Mouse (Mus musculus) MEL (cell line): ENCODE data around the gene Vwa8. TPM values are rescaled to one million over a fixed set of nuclear protein-coding genes. Genes with fewer than 3 reads are reported as not detected.
A peak's percentile ranks its signal among the peaks of the same experiment; 100 is the strongest.

ENCODE experiments used
- DNase-seq: peaks from one replicate; pipeline ENCODE4 v3.0.0; 2011; ENCODE audit warnings: low read depth, low spot score
- H3K27ac ChIP-seq: 2 replicates; pipeline ENCODE4 v1.5.1; 2012; ENCODE audit warnings: low read depth, mild to moderate bottlenecking, control low read depth, low read length, moderate library complexity; ENCODE audit not compliant: control insufficient read depth
- H3K27me3 ChIP-seq, 2 experiments: fragments of 150-350 bp in 1 of 2; sonication (generic) in 1 of 2; 2 replicates each; pipeline ENCODE4 v1.6.1; 2012; ENCODE audit warnings: low read length in 2 of 2, mild to moderate bottlenecking in 2 of 2, improper control_type of control experiment in 1 of 2, moderate library complexity in 1 of 2; ENCODE audit not compliant: insufficient read depth in 2 of 2, control insufficient read depth in 1 of 2
- H3K36me3 ChIP-seq, 2 experiments: 2 replicates each; pipeline ENCODE4 v1.6.1; 2012 to 2014; ENCODE audit warnings: low read length in 2 of 2, improper control_type of control experiment in 1 of 2, inconsistent platforms in 1 of 2, mild to moderate bottlenecking in 1 of 2; ENCODE audit not compliant: insufficient read depth in 2 of 2, control insufficient read depth in 1 of 2
- H3K4me1 ChIP-seq, 2 experiments: fragments of 150-350 bp in 1 of 2; sonication (generic) in 1 of 2; 2 replicates each; pipeline ENCODE4 v1.6.1; 2012; ENCODE audit warnings: low read length in 2 of 2, improper control_type of control experiment in 1 of 2, mild to moderate bottlenecking in 1 of 2; ENCODE audit not compliant: insufficient read depth in 2 of 2, control insufficient read depth in 1 of 2
- H3K4me3 ChIP-seq, 2 experiments: fragments of 150-350 bp in 1 of 2; sonication (generic) in 1 of 2; 2 replicates each; pipeline ENCODE4 v1.5.1; 2012; ENCODE audit warnings: low read depth in 2 of 2, low read length in 2 of 2, mild to moderate bottlenecking in 2 of 2, moderate library complexity in 2 of 2, control low read depth in 1 of 2, improper control_type of control experiment in 1 of 2; ENCODE audit not compliant: control insufficient read depth in 1 of 2, insufficient read depth in 1 of 2
- H3K79me2 ChIP-seq: 2 replicates; pipeline ENCODE4 v1.6.1; 2012; ENCODE audit warnings: mild to moderate bottlenecking, low read length, moderate library complexity; ENCODE audit not compliant: control insufficient read depth, poor library complexity, insufficient read depth
- H3K9ac ChIP-seq: 2 replicates; pipeline ENCODE4 v1.6.1; 2012; ENCODE audit warnings: low read depth, mild to moderate bottlenecking, control low read depth, low read length, moderate library complexity; ENCODE audit not compliant: control insufficient read depth, poor library complexity, severe bottlenecking
- H3K9me3 ChIP-seq: fragments of 150-350 bp; sonication (generic); replicated peaks from 2 replicates; pipeline ENCODE4 v1.6.1; 2012; ENCODE audit warnings: mild to moderate bottlenecking, low read length, improper control_type of control experiment, moderate library complexity; ENCODE audit not compliant: insufficient read depth
- E2F4 ChIP-seq: IDR thresholded peaks from 2 replicates; pipeline ENCODE4 v1.6.1; 2011; ENCODE audit warnings: low read depth, low read length, improper control_type of control experiment, borderline replicate concordance
- EP300 ChIP-seq, 2 experiments: IDR thresholded peaks; 2 replicates each; pipeline ENCODE4 v1.6.1; 2011; ENCODE audit warnings: improper control_type of control experiment in 2 of 2, low read length in 2 of 2, low read depth in 1 of 2, mild to moderate bottlenecking in 1 of 2
- GATA1 ChIP-seq: IDR thresholded peaks from 2 replicates; pipeline ENCODE4 v1.6.1; 2011; ENCODE audit warnings: low read depth, low read length, improper control_type of control experiment
- JUND ChIP-seq: IDR thresholded peaks from 2 replicates; pipeline ENCODE4 v1.6.1; 2011; ENCODE audit warnings: low read depth, mild to moderate bottlenecking, improper control_type of control experiment, low read length
- MAFK ChIP-seq: IDR thresholded peaks from 2 replicates; pipeline ENCODE4 v1.6.1; 2011; ENCODE audit warnings: low read depth, mild to moderate bottlenecking, low read length, improper control_type of control experiment, borderline replicate concordance
- MAX ChIP-seq: IDR thresholded peaks from 2 replicates; pipeline ENCODE4 v1.6.1; 2011; ENCODE audit warnings: low read length, improper control_type of control experiment
- MEF2A ChIP-seq: IDR thresholded peaks from 2 replicates; pipeline ENCODE4 v1.6.1; 2014; ENCODE audit warnings: low read depth, mild to moderate bottlenecking, inconsistent platforms, low read length, improper control_type of control experiment; ENCODE audit not compliant: poor library complexity, insufficient replicate concordance, severe bottlenecking; ENCODE audit errors: extremely low read depth
- MYC ChIP-seq: IDR thresholded peaks from 2 replicates; pipeline ENCODE4 v1.6.1; 2011; ENCODE audit warnings: low read depth, mild to moderate bottlenecking, low read length, improper control_type of control experiment, moderate library complexity
- RCOR1 ChIP-seq: IDR thresholded peaks from 2 replicates; pipeline ENCODE4 v1.6.1; 2012; ENCODE audit warnings: low read depth, mild to moderate bottlenecking, inconsistent platforms, low read length, improper control_type of control experiment
- SMC3 ChIP-seq: IDR thresholded peaks from 2 replicates; pipeline ENCODE4 v1.6.1; 2011; ENCODE audit warnings: low read depth, low read length, improper control_type of control experiment
- UBTF ChIP-seq: IDR thresholded peaks from 2 replicates; pipeline ENCODE4 v1.6.1; 2012; ENCODE audit warnings: low read depth, mild to moderate bottlenecking, inconsistent platforms, low read length, improper control_type of control experiment, moderate library complexity, borderline replicate concordance; ENCODE audit not compliant: insufficient read depth
- USF2 ChIP-seq, 2 experiments: IDR thresholded peaks; 2 replicates each; pipeline ENCODE4 v1.6.1; 2011 to 2012; ENCODE audit warnings: improper control_type of control experiment in 2 of 2, low read length in 2 of 2, borderline replicate concordance in 1 of 2, inconsistent platforms in 1 of 2, low read depth in 1 of 2, mild to moderate bottlenecking in 1 of 2; ENCODE audit not compliant: insufficient read depth in 1 of 2
- ZKSCAN1 ChIP-seq: IDR thresholded peaks from 2 replicates; pipeline ENCODE4 v1.6.1; 2012; ENCODE audit warnings: low read depth, mild to moderate bottlenecking, inconsistent platforms, low read length, improper control_type of control experiment, moderate library complexity
- ZMIZ1 ChIP-seq: IDR thresholded peaks from 2 replicates; pipeline ENCODE4 v1.6.1; 2012; ENCODE audit warnings: low read depth, mild to moderate bottlenecking, inconsistent platforms, low read length, improper control_type of control experiment, moderate library complexity
- polyA plus RNA-seq, 2 experiments: library from polyadenylated mRNA; stranded (reverse) in 1 of 2; unstranded in 1 of 2; fragments of >175 nt in 1 of 2; fragments of >200 nt in 1 of 2; gene quantifications; 2 replicates each; pipeline versions ENCODE4 v1.2.1 to v1.2.4; 2012; ENCODE audit warnings: low replicate concordance in 2 of 2, low read depth in 1 of 2; ENCODE audit not compliant: insufficient read length in 2 of 2, insufficient read depth in 1 of 2, missing spikeins in 1 of 2
- total RNA-seq: library from RNA; depleted of rRNA; stranded (reverse); fragments of 300-350 nt; gene quantifications from 2 replicates; pipeline ENCODE4 v1.2.3, GENCODE M21; 2012

Gene Vwa8
- total and polyA plus RNA-seq, 3 experiments: 12.4 to 19.6 TPM; not detected in 1

DNA sequence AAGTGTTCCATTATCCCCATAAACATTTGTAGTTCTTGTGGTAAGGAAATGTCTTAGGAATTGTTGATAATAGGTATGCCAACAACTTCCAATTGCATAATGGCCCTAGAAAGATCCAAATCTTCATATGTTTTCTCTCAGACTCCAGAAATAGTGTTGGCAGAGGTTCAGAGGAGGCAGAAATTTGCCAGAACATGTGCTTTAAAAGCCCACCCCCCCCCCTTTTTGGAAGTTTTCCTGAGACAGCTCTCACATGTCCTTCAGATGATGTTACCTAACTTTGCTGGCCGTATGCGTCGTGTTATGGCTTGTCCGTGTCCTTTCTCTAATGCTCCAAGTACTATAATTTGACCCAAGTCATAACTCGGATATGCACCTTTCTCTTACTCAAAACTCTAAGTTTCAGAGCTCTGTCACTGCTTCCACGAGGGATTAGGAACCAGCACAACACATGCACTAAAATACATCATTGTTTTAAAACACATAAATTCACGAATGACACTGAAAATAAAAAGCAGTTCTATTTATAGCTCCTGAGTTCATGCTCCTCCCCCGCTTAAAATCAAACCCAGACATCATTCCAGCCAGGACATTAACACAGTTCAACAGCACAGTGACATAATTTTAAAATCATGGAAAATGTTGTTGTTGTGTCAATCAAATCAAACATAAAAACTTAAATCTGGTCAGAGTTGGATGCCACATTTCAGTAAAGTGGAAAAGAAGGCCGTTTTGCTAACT is 227.9 kb downstream of the Vwa8 start:
- Histone ChIP-seq H3K79me2 (no peaks in the 10 kb centered on the region), H3K27me3 (no peaks in the 10 kb centered on the region), H3K36me3 (no peaks in the 10 kb centered on the region), H3K4me1 (no peaks in the 10 kb centered on the region)
- no peak for TF ChIP-seq MEF2A
- TF ChIP-seq ZMIZ1: no peak
- TF ChIP-seq, all 39 proteins: peak for 0
- H3K4me3 ChIP-seq: no peak overlapping the region
- H3K9me3 ChIP-seq: no peaks in the 10 kb centered on the region
- no peak for DNase-seq
- no peak overlapping the region for H3K27ac ChIP-seq
- no peak overlapping the region for H3K9ac ChIP-seq

DNA sequence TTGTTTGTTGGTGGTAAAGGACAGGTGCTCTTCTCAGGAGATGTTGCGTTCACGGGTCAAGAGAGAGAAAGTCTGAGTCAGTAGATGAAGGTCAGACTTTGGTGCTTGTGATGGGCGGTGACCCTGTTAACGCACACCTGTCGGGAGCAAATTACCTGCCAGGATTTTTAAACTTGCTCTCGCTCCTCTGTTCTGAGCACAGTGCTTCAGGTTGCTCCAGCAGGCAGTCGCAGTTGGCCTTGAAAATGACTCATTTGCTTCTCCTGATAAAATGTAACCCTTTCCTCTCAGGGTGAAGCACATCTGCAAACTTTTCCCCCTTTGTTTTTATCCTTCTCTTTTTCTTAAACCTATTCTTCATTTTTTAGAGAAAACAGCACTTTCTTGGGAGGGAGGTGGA is 234.7 kb downstream of the Vwa8 start:
- no peaks in the 10 kb centered on the region for H3K27me3 ChIP-seq
- no peak for TF ChIP-seq UBTF
- TF ChIP-seq E2F4: no peak
- 0 out of 4 replicates have a peak, but pooled peaks of 1 of the 2 experiments have one; percentile 11 for TF ChIP-seq EP300 (IDR thresholded peaks at IDR 0.05; ENCODE audit: low read depth in 1 of 2, low read length in 2 of 2)
- TF ChIP-seq ZKSCAN1: no peak
- no peak for TF ChIP-seq MAX
- TF ChIP-seq MAFK: no peak
- TF ChIP-seq SMC3: no peak
- TF ChIP-seq USF2 (IDR thresholded peaks at IDR 0.05; ENCODE audit: borderline replicate concordance in 1 of 2, insufficient read depth in 1 of 2, low read depth in 1 of 2, low read length in 2 of 2): no peak
- TF ChIP-seq JUND: no peak
- no peak for TF ChIP-seq MYC
- peak; percentile 31; the same call in 1 of the 2 replicates for TF ChIP-seq GATA1
- TF ChIP-seq RCOR1: no peak

DNA sequence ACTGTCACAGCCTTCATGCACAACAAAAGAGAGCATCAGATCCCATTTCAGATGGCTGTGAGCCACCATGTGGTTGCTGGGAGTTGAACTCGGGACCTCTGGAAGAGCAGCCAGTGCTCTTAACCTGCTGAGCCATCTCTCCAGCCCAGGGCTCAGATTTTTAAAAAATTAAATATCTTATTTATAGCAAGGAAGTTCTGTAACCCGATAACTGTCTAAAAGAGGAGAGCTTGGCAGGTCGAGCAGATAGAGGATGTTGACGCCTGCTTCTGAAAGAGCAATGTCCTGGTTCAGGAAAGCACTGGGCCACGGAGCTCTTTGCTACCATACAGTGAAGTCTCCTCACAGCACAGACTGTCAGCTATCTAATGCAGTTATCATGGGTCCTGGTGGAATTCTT is 237.2 kb downstream of the Vwa8 start:
- Histone ChIP-seq H3K4me3 (no peak overlapping the region), H3K4me1 (no peaks in the 10 kb centered on the region), H3K36me3 (no peaks in the 10 kb centered on the region), H3K9me3 (no peaks in the 10 kb centered on the region), H3K9ac (no peak overlapping the region), H3K27ac (no peak overlapping the region), H3K27me3 (no peaks in the 10 kb centered on the region), H3K79me2 (no peaks in the 10 kb centered on the region)
- no peak for DNase-seq
- no peak for TF ChIP-seq ZMIZ1

More for the DNA sequence above, 234.7 kb downstream of the Vwa8 start:
- Histone ChIP-seq H3K4me3 (no peak overlapping the region), H3K27ac (no peak overlapping the region), H3K36me3 (no peaks in the 10 kb centered on the region), H3K9ac (no peak overlapping the region), H3K4me1 (no peaks in the 10 kb centered on the region), H3K9me3 (no peaks in the 10 kb centered on the region), H3K79me2 (no peaks in the 10 kb centered on the region)
- no peak for DNase-seq
